Mouse (Mus musculus) adrenal gland, postnatal 4 days (tissue): Measurements from ENCODE around the gene Cpt1a. TPM values are rescaled to one million over a fixed set of nuclear protein-coding genes. Genes with fewer than 3 reads are reported as not detected.
A peak's percentile ranks its signal among the peaks of the same experiment; 100 is the strongest.

Source experiments
- DNase-seq, 2 experiments: peaks; one replicate each; pipeline ENCODE4 v3.0.0; 2021 to 2022; ENCODE audit warnings: low spot score in 2 of 2, mixed read lengths in 2 of 2
- total RNA-seq, 2 experiments: library from RNA; stranded (reverse); gene quantifications; 2 replicates each; pipeline ENCODE4 v1.2.3; 2021

Cpt1a gene
- total RNA-seq, 2 experiments from 2014 or later, result 225 to 242 TPM

DNA sequence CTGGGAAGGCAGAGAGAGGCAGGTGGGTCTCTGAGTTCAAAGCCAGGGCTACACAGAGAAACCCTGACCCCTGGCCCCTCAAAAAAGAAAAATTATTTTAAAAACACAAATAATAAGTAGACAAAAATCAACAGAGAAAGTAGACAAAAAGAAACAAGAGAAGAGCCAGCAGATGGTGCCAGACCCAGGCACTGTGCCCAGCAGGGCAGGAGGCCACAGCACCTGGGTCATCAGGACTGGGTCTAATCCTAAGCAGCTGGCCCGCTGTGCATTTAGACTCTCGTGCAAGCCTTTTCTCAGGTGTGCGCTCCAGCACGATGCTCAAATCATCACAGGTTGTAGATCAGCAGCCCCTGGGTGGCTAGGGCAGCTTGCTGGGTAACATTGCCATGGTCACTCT is 41.4 kb downstream of the Cpt1a start:
- no peak for DNase-seq

DNA sequence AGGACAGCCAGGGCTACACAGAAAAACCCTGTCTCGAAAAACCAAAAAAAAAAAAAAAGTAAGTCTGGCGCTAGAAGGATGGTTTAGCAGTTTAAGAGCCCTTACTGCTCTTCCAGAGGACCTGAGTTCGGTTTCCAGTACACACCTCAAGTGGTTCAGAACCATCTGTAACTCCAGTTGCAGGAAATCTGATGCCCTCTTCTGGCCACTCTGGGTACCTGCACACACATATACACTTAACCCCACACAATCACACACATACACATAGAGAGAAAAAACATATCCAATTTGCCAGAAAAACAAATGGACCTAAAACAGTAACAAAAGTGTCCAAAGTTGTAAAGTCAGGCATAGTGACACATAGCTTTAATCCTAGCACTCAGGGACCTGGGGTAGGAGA is 43.0 kb downstream of the Cpt1a start:
- DNase-seq, result no peak

DNA sequence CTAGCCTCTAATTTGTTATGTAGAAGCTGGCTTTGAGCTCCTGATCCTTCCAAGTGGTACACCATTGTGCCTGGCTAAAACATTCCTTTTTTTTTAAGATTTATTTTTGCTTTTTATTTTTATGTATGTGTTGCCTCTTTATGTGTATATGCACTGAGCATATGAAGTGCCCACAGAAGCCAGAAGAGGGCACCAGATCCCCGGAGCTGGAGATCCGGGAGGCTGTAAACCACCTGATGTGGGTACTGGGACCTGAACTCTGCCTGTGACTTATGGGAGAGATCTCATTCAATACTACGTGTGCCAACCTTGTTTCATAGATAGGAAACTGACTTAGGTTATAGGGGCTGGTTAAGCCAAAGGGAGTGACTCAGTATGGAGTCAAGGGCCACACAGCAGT is 46.1 kb downstream of the Cpt1a start:
- no peak for DNase-seq

DNA sequence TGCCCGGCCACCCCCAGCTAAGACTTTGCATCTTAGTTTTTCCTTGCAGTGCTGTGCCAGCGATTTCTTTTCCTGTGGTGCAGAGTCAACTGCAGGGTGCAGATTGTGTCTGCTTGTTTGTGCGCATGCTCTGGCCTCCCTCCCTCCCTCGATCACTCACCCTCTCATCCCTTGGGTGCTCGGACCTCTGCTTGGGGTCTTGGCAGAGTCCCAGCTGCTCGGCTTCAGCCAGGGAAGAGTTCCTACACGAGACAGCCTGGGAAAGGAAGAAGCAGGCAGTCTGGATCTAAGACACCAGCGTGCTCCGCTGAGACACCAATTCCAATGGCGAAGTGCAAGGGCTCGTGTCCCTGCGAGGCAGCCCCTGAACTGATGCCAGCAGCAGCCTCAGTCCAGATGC is 51.2 kb downstream of the Cpt1a start:
- DNase-seq, result no peak

DNA sequence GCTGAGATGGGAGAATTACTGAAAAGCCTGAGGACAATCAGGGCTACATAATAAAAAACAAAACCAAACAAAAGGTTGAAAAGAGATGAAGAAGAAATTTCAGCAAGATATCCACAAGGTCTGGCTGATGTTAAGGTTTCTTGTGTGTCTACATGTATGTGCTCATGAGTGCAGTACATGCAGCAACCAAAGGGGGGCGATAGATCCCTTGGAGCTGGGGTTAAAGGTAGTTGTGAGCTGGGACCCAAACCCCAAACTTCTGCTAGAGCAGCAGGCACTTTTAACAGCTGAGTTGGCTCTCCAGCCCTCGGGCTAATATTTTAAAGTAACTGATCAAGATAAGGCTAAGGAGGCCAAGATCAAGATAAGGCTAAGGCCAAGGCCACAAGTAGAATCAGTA is 51.9 kb downstream of the Cpt1a start:
- DNase-seq, result no peak

DNA sequence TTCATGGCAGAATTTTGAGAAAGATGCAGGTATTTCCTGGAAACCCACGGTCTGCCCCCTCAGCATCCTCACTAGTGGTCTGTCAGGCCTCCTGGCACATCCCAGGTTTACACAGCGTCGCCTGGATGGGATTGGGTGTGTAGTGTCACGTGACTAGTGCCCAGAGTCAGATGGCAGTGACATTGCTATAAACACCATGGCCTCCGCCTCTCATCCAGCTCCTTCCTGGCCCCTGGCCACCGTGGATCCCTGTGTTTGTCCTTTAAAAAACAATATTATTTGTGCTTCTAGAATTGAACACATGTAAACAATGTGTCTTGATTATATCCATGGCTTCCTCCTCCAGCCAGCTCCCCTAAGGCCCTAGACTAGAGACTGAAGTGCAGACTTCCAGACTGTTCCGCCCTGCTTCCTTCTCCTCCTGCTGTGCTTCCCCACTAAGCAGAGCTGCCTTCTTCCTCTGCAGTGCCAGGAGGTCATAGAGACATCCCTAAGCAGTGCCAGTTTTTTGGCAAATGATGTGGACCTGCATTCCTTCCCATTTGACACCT is 53.9 kb downstream of the Cpt1a start:
- no peak for DNase-seq

DNA sequence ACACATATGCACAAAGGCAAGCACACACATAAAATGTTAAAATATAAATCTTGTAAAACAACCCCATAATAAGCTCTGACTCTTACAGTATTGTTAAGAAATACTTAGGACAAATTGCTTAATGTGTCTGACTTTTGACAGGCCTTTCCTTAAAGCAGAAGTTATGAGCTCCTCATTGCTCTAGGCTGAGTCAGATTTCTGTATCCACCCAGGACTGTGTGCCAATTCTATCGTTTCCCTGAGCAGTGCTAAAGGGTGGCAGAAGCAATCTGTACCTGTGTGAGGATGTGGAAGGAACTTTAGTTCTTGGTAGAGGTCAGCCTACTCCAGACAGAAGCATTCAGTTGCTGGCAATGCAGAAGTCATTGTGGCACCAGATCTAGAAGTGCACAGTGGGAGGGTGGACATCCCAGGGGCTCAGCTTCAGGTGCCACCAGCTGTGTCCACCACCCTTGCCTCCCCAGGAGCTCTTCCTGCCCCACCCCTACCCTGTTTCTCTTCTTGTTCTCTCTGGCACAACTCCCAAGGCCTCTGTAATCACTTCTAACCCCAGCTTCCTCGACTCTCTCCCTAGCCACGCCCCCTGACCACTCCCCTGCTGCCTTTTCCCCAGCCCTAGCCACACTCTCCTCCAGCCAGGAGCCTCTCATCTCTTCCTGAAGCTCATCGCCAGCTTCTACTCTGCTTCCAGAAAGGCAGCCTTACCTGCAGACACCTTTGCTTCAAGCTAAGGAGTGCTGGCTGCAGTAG is 55.0 kb downstream of the Cpt1a start:
- no peak for DNase-seq

DNA sequence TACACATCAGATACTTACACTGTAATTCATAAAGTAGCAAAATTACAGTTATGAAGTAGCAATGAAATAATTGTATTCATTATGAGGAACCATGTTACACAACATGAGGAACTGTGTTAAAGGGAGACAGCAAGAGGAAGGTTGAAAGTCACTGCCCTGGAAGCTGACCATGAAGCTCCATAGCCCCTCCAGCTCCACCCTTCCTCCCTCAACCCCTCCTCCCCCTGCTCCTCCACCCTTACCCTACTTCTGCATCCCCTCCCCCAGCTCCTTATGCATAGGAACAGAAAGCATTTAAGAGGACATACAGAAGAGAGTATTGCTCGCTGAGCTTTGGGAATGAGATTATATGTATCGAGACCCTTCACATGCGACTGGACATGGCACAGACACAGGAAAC is 56.5 kb downstream of the Cpt1a start:
- DNase-seq, result no peak

DNA sequence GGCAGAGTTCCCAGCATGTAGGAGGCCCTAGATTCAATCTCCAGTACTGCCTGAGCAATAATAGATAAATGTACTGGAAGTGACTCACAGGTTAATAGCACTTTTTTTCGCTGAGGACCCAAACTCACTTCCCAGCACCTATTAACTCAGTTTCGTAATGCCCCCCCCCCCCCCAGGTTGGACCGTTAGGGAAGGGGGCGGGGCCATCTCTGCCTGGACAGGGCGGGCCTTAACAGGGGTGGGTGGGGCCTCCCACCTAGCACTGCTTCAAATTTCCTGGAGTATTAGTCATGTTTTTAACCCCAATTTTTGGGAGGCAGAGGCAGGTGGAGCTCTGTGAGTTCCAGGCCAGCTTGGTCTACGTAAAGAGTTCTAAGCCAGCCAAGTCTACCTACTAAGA is 65.9 kb downstream of the Cpt1a start:
- DNase-seq, result no peak

DNA sequence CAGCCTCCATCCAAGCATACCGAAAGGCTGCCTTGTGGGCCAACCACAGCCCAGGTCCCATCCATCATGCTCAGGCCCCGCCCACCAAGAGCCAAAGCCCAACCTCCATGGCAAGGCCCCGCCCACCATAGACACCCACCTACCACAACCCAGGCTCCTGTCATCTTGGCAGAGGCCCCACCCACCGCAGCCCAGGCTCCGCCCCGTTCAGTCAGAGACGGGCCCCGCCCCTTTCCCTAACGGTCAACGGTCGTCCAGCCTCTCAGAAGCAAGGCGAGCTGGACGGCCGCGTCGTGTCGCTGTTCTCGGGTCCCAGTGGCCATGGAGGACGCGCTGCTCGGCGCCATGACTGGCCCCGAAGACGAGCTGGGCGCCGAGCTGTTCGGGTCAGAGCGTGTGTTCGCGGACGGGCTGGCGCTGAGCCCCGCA is 66.5 kb downstream of the Cpt1a start, which contains the start of gene Tesmin:
Gene Tesmin, plus strand, starts transcription at position 229 of the 429 bp plus-strand sequence.
- peak; percentile 77 to 91 for DNase-seq

DNA sequence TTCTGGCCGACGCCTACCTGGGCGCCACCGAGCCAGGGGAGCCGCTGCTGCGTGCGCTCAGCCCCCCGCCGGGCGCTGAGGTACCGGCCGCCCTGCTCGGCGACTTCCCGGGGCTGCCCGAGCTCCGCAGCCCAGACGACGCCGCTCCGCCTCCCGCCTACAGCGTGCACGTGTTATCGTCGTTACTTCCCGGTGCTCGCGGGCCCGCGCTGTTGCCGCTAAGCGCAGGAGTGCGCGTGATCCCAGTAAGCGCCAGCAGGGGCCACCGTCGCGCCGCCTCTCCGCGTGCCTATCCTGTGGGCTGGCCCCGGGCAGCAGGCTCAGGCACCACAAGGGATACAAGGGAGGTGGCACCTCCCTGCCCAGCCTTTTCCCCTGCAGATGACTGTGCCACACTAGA is 67.0 kb downstream of the Cpt1a start:
- peak; percentile 78 to 88 for DNase-seq

DNA sequence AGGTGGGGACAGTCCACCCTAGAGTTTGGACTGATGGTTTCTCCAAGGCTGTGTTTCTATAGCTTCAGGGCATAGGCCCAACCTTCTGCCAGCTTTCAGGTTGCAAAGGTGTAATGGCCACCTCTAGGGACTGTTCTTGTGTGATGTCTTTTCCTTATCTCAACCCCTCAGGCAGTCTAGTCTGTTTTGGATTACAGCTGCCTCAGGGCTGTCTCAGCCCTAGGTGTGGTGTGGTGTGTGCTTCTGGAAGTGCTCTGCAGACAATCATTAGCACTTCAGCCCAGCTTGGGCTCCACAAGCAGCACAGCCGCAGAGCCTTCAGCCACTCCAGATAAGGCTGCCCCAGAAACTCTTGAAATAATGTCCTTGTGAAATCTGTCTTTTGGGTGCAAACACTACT is 70.2 kb downstream of the Cpt1a start:
- DNase-seq, result no peak

DNA sequence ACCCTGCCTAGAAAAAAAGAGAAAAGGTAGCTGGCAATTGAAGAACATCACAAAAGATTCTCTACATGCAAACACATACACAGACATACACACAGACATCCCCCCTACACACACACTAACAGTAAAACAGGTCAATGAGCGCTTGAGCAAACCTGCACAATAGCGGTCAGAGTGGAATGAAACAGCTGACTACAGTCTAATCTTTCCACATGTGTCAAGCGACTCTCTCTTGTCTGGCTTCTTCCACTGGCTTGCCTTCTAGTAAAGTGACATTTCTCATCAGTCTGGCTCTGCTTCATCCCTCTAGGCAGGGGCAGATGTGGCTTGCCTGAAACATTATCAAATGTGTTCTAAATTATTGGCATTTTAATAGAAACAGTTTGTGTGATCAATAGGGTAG is 72.1 kb downstream of the Cpt1a start:
- DNase-seq, result no peak

DNA sequence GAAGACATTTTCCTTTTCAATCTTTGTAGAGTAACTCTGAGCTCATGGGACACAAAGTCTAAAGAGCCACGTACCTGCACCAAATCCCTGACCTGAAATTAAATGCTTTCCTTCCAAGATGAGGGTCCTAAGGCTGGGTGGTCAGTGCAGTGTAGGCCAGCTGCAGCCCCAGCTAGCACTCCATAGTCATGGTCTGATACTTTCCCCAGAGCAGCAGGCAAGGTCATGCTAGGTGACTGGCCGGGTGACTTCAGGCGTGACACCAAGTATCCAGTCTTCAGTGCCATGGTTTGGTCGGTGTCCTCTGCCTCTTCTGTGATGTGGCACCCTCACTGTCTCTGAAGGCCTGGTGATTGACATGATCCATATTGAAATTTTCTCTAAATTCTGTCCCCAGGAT is 77.9 kb downstream of the Cpt1a start:
- no peak for DNase-seq

DNA sequence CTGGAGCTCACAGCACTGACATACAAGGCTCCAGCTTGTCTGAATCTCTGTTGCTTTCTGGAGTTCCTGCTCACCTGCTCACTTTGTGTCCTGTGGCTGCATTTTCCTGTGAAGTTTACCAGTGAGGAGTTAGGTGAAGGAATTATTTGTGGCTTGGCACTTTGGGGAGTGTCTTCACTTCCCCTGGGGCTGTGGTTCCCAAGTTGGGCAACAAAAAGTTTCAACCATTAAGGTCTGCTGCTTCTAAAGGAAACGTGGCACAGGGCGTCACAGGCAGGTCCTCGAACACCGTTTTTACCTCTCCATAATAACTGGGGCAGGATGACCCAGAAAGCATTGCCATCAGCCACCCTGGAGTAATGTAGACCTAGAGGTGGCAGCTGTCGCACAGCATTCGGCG is 79.4 kb downstream of the Cpt1a start:
- DNase-seq, result no peak

DNA sequence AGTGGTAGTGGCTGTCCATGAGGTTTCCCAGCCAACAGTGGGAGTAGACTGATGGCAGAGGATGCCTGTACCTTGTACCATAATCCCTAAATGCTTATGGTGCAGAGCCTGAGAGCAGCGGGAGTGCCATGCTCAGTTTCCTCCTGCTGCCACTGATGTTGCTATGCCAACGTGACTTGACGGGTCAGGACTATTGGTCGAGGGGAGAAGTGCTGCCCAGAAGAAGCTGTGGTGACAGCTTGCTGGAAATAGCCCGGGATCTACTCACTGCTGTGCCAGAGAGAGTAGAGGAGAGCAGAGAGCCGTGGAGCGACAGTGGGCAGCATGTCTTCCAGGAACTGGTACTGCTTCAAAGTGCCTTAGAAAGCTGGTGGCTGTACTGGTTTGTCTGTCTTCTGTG is 79.8 kb downstream of the Cpt1a start:
- no peak for DNase-seq

DNA sequence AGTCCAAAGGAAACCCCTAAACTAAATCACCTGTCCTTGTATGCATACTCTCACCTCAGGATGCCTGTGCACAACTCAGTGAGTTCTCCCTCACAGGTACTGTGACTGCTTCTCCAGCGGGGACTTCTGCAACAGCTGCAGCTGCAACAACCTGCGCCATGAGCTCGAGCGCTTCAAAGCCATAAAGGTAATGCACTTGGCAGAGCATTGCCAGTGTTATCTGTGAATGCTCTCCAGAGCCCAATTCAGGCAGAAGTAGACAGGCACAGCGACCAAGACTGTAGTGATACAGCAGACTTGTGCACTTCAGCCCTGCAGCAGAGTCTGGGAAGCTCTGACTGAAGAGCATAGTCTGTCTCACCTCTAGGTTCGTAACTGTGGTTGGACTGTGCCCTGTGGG is 80.3 kb downstream of the Cpt1a start:
- no peak for DNase-seq

DNA sequence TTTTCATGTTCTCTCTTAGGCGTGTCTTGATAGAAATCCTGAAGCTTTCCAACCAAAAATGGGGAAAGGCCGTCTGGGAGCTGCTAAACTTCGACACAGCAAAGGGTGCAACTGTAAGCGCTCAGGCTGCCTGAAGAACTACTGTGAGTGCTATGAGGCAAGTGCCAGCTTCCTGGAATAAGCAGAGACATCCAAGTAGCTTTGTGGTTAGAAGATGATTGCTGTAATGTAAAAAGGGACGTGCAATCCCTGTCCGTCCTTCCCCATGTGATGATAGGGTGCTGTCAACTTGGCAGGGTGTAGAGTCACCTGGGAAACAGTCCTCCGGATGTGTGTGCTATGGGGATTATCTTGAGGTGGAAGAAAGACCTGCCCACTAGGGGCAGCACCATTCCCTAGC is 81.9 kb downstream of the Cpt1a start:
- no peak for DNase-seq

DNA sequence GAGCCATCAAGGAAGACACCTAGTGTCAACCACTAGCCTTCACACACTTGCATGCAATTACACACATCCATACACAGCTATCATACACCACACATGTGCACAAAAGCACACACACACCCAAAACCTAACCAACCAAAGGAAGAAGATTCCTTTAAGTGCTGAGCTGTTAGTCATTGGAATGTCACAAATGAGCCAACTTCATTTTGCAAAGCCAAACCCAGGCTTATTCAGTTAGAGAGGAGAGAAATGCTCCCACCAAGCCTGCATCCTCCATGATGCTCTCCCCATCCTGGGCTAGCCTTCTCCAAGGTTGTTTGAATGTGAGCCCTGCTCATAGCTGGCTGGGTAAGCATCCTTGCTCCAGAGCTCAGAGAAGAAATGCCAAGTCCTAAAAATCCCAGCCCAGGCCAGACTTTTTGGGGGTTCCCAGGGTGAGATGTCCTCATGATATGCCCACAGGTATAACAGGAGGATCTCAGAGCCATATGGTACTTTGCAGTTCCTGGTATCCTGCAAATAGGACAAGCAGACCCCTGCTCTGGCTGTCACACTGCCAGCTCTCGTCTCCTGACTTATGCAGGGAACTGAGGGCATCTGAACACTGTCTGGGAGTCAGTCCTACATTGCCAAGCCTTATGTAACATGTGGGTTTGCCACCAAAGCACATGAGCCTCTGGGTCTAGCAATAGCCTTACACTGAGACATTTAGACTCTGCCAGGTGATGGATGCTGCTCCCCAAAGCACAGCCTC is 83.6 kb downstream of the Cpt1a start:
- no peak for DNase-seq

DNA sequence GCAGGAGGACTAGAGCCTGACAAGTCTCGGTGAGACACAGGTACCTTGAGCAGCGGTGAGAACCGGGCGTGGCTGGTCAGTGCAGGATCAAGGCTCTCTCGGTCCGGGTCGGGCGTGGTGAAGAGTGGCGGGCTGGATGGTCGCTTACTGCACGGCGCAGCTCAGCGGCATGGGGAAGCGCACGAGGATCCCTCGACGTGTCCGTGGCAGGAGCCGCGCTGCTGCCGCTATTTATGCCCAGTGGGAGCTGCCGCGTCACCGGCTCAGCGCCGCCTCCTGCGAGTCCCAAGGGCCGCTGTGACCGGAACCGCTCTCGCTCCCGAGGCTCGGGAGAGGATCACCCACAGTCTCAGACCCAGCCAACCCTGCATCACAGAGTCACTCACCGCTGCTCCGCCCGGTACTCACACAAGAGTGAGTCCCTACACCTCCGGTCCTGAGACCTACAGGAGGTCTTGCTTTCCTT is 92.2 kb downstream of the Cpt1a start, which contains the start of gene Gal:
Gene Gal, minus strand, starts transcription at position 277 of the 466 bp plus-strand sequence.
- peak in 1 of 2 experiments; percentile 5 for DNase-seq

DNA sequence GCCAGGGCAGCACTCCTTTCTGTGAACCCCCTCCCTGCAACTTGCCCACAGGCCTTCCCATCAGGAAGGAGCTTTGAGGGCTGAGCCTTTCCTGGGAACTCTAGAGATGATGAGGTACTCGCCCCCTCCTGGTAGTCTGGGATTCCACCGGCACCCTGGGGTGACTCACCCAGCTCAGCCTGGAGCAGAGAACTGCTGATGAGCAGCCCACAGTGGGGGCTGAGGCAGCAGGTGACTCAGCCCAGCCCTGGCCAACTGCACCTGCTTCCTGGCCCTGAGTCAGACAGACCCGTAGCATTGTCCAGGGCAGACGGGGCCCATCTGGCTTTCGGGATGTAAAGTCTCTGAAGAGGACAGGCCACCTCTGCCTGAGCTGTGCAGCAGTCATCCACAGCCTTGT is 97.1 kb downstream of the Cpt1a start:
- DNase-seq, result no peak

DNA sequence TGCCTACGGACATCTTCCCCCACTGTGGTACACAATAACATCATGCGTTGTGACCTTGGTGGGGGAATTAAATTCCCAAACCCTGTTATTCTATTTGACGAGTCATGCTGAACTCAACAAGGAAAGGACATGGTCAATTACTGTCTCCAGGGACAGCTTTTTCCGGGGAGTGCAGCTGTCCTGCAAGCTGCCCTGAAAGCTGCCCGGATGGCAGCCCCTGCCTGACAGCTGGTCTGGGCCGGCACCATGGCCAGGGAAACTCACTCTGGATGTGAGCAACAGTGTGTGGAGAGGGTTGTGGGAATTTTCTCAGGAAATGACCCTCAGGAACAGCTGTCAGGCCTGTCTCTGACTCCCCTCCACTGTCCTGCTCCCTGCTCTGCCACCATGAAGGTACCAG is 100.4 kb downstream of the Cpt1a start:
- DNase-seq, result no peak
